Mouse (Mus musculus) spleen, adult 2 months (tissue): Measurements from ENCODE around the gene Ctdspl.

Experiments
- CTCF ChIP-seq: fragments of 200-500 bp; IDR thresholded peaks from 2 replicates; pipeline ENCODE4 v1.5.1; 2011; ENCODE audit warnings: mild to moderate bottlenecking, inconsistent platforms; ENCODE audit not compliant: insufficient read depth, insufficient read length, insufficient replicate concordance; ENCODE audit errors: extremely low read depth
- POLR2A ChIP-seq: fragments of 200-500 bp; IDR thresholded peaks from 2 replicates; pipeline ENCODE4 v1.6.1; 2011; ENCODE audit warnings: low read depth, low read length, inconsistent platforms

GRCm38 (mm10) chr9:119003990-119004702 lies 77.9 kb downstream of the Ctdspl start:
- TF ChIP-seq POLR2A (no peak), CTCF (no peak)
